Mouse (Mus musculus): ENCODE results near the gene Kcnab2. TPM values are rescaled to one million over a fixed set of nuclear protein-coding genes. Genes with fewer than 3 reads are reported as not detected.

Gene Kcnab2
- total and polyA plus RNA-seq, 2 experiments from 2014 or later: 24.2 to 31.5 TPM

- no peak overlapping the region for H3K4me3 ChIP-seq (ENCODE audit: low read depth, low read length)
- no peak overlapping the region for H3K27ac ChIP-seq (ENCODE audit: low read depth, low read length)
- TF ChIP-seq CTCF (IDR thresholded peaks at IDR 0.05; ENCODE audit: low read depth): no peak
- 0 out of 2 replicates have a peak, but pooled peaks cover 4% of the 10 kb centered on the region for H3K4me1 ChIP-seq (ENCODE audit: insufficient read depth)
- H3K9ac ChIP-seq: no peak overlapping the region
- H3K27me3 ChIP-seq (ENCODE audit: insufficient read depth, low read length): no peaks in the 10 kb centered on the region
- 84% methylated on average over 9 of the region's 9 CpGs for WGBS
- no peaks in the 10 kb centered on the region for H3K9me3 ChIP-seq (ENCODE audit: low read length)
- ATAC-seq: no peak
- no peak for DNase-seq
- H3K36me3 ChIP-seq (ENCODE audit: insufficient read depth): peaks cover 68% of the 10 kb centered on the region
- H3K4me2 ChIP-seq (ENCODE audit: low read depth): no peak overlapping the region
Measured at GRCm38 (mm10) chr4:152362180-152362579, 115.5 kb downstream of the Kcnab2 start.

- 0 out of 2 replicates have a peak, but pooled peaks cover 4% of the 10 kb centered on the region for H3K4me1 ChIP-seq (ENCODE audit: insufficient read depth)
- H3K9ac ChIP-seq: no peak overlapping the region
- H3K4me3 ChIP-seq (ENCODE audit: low read depth, low read length): no peak overlapping the region
- DNase-seq (peak; percentile 19), ATAC-seq (peak; percentile 36)
- peak; percentile 11; the same call in 1 of the 2 replicates for TF ChIP-seq CTCF (IDR thresholded peaks at IDR 0.05; ENCODE audit: low read depth)
- 9% methylated on average over 23 of the region's 24 CpGs for WGBS
- peaks cover 67% of the 10 kb centered on the region for H3K36me3 ChIP-seq (ENCODE audit: insufficient read depth)
- H3K4me2 ChIP-seq (ENCODE audit: low read depth): no peak overlapping the region
- H3K9me3 ChIP-seq (ENCODE audit: low read length): no peaks in the 10 kb centered on the region
- H3K27me3 ChIP-seq (ENCODE audit: insufficient read depth, low read length): no peaks in the 10 kb centered on the region
- H3K27ac ChIP-seq (ENCODE audit: low read depth, low read length): no peak overlapping the region
Measured at GRCm38 (mm10) chr4:152360855-152361254, 116.8 kb downstream of the Kcnab2 start.

- H3K36me3 ChIP-seq (ENCODE audit: insufficient read depth): peaks cover 66% of the 10 kb centered on the region
- H3K27me3 ChIP-seq (ENCODE audit: insufficient read depth, low read length): no peaks in the 10 kb centered on the region
- WGBS: 12% methylated on average over 11 of the region's 11 CpGs
- H3K4me3 ChIP-seq (ENCODE audit: low read depth, low read length): no peak overlapping the region
- H3K27ac ChIP-seq (ENCODE audit: low read depth, low read length): no peak overlapping the region
- H3K4me1 ChIP-seq (ENCODE audit: insufficient read depth): 0 out of 2 replicates have a peak, but pooled peaks cover under 1% of the 10 kb centered on the region
- no peak for TF ChIP-seq CTCF (IDR thresholded peaks at IDR 0.05; ENCODE audit: low read depth)
- DNase-seq (no peak), ATAC-seq (no peak)
- H3K4me2 ChIP-seq (ENCODE audit: low read depth): no peak overlapping the region
- no peaks in the 10 kb centered on the region for H3K9me3 ChIP-seq (ENCODE audit: low read length)
- no peak overlapping the region for H3K9ac ChIP-seq
Measured at GRCm38 (mm10) chr4:152359700-152360099, 118.0 kb downstream of the Kcnab2 start.

GRCm38 (mm10) chr4:152355672-152356071 lies 122.0 kb downstream of the Kcnab2 start:
- Histone ChIP-seq H3K4me3 (ENCODE audit: low read depth, low read length) (no peak overlapping the region), H3K27me3 (ENCODE audit: insufficient read depth, low read length) (no peaks in the 10 kb centered on the region), H3K4me2 (ENCODE audit: low read depth) (no peak overlapping the region), H3K9ac (no peak overlapping the region), H3K36me3 (ENCODE audit: insufficient read depth) (peaks cover 53% of the 10 kb centered on the region), H3K4me1 (ENCODE audit: insufficient read depth) (peaks cover 10% of the 10 kb centered on the region), H3K9me3 (ENCODE audit: low read length) (no peaks in the 10 kb centered on the region), H3K27ac (ENCODE audit: low read depth, low read length) (no peak overlapping the region)
- ATAC-seq (no peak), DNase-seq (no peak)
- 76% methylated on average over 7 of the region's 7 CpGs for WGBS
- TF ChIP-seq CTCF (IDR thresholded peaks at IDR 0.05; ENCODE audit: low read depth): no peak

- no peak for ATAC-seq
- Histone ChIP-seq H3K4me2 (ENCODE audit: low read depth) (no peak overlapping the region), H3K9me3 (ENCODE audit: low read length) (no peaks in the 10 kb centered on the region), H3K36me3 (ENCODE audit: insufficient read depth) (peaks cover 40% of the 10 kb centered on the region), H3K27me3 (ENCODE audit: insufficient read depth, low read length) (no peaks in the 10 kb centered on the region), H3K4me1 (ENCODE audit: insufficient read depth) (peaks cover 23% of the 10 kb centered on the region), H3K9ac (no peak overlapping the region), H3K27ac (ENCODE audit: low read depth, low read length) (no peak overlapping the region), H3K4me3 (ENCODE audit: low read depth, low read length) (no peak overlapping the region)
- TF ChIP-seq CTCF (IDR thresholded peaks at IDR 0.05; ENCODE audit: low read depth): no peak
- WGBS: 80% methylated on average over 14 of the region's 14 CpGs
- DNase-seq: no peak
Measured at GRCm38 (mm10) chr4:152353886-152354637, 123.6 kb downstream of the Kcnab2 start.

GRCm38 (mm10) chr4:152351422-152352305 lies 126.0 kb downstream of the Kcnab2 start:
- H3K4me3 ChIP-seq (ENCODE audit: low read depth, low read length): no peak overlapping the region
- peak; percentile 11 for ATAC-seq
- 0 out of 2 replicates have a peak overlapping the region, but pooled peaks have one; percentile 5 for H3K4me2 ChIP-seq (ENCODE audit: low read depth)
- DNase-seq: peak; percentile 42
- H3K36me3 ChIP-seq (ENCODE audit: insufficient read depth): peaks cover 25% of the 10 kb centered on the region
- H3K9me3 ChIP-seq (ENCODE audit: low read length): no peaks in the 10 kb centered on the region
- 11% methylated on average over 14 of the region's 14 CpGs for WGBS
- peak overlapping the region; percentile 96 for H3K27ac ChIP-seq (ENCODE audit: low read depth, low read length)
- peaks cover 28% of the 10 kb centered on the region for H3K4me1 ChIP-seq (ENCODE audit: insufficient read depth)
- 0 out of 2 replicates have a peak overlapping the region, but pooled peaks have one; percentile 35 for H3K9ac ChIP-seq
- TF ChIP-seq CTCF (IDR thresholded peaks at IDR 0.05; ENCODE audit: low read depth): 0 out of 2 replicates have a peak, but pooled peaks have one; percentile 20
- H3K27me3 ChIP-seq (ENCODE audit: insufficient read depth, low read length): no peaks in the 10 kb centered on the region

Measured in forebrain, postnatal 0 days (tissue).